Mouse (Mus musculus) urinary bladder, postnatal 10 days (tissue): ENCODE measurements around the gene Wdpcp.
"Not testable (repeated sequence)": the region's sequence is repeated elsewhere in the genome, so short reads cannot be mapped to it uniquely, and the experiment has no call there.

Experiments
- DNase-seq: peaks from one replicate; pipeline ENCODE4 v3.0.0; 2022; ENCODE audit warnings: low spot score

The Wdpcp gene

DNA sequence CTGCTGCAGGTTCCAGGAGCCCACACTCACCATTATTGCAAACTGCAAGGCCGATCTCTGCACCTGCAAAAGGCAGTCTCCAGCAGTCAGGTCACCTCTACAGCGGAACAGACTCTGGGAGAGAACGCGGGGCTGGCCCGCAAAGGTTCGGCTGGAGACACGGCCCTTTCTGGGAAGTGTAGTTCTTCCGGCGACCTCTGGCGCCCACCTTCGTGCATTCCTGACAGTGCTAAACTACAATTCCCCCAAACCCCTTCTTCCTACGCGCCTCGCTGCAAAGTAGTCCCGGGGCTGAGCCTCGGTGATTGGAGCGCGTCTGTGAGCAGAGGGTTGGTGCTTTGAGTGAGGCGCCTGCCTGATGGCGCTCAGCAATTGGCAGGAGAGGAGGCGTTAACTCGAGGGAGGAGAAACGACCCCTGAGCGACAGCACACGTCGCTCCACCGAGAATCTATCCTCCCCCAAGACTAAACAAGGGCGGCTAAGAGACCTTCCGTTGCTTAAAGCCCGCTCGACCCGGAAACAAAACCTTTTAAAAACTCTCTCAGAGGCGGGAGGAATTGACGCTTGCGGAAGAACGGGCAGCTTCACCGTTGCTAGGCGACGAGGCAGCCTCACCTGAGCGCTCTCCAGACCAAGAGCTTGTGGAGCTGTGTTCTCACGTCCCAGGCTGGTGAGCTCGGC lies at the start of gene Wdpcp, which contains the start of gene Mdh1:
TSS of gene Wdpcp (plus strand) at position 536 of the 682 bp plus-strand sequence.
TSS of gene Mdh1 (minus strand) at position 668 of the 682 bp plus-strand sequence.
- DNase-seq = peak; percentile 50

DNA sequence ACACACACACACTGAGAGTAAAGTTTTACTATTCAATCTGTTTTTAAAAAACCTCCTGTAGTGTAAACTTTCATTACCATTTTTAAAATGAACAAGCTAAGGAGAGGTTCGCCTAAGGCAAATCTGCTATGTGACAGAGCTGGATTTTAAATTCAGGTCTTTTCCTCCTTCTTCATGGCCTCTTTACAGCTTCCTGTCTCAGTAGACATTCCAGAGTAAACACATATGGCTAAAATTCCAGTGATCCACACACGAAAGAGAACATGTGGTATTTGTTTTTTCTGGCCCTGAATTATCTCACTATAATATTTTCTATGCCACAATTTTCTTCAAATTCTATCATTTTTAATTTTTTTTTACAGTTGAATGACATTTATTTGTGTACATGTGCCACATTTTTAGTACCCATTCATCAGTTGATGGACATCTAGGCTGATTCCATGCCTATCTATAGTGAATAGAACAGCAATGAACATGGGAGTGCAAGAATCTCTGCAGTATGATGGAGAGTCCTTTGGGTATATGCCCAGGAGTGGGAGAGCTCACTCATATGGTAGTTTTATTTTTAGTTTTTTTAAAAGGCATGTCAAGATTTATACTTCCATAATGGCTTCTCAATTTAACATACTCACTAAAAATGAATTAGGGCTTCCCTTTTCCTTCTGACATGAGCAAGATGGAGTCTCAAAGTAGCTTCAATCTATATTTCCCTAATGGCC lies 43.2 kb upstream of the Wdpcp start:
- DNase-seq = no peak

DNA sequence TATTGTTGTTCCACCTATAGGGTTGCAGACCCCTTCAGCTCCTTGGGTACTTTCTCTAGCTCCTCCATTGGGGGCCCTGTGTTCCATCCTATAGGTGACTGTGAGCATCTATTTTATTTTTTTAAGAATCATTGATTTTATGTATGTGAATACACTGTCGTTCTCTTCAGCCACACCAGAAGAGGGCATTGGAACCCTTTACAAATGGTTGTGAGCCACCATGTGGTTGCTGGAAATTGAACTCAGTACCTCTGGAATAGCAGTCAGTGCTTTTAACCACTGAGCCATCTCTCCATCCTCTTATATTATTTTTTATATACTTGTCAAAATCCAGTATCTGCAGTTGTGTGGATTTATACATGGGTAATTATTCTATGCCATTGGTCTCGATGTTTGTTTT lies 41.2 kb upstream of the Wdpcp start:
- DNase-seq = not testable (repeated sequence)

DNA sequence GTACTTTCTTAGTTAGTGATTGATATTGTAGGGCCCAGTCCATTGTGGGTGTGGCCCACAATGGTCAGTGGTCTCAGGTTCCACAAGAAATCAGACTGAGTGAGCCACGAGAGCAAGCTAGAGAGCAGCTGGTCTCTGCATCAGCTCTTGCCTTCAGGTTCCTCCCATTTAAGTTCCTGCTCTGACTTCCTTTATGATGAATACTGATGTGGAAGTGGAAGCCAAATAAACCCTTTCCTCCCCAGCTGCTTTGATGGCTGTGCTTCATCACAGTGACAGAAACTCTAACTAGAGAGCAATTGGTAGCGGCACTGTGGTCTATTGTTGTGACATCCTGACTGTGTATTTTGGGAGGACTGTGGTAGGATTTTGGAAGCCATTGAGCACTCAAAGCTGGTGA lies 32.0 kb upstream of the Wdpcp start:
- no peak for DNase-seq

DNA sequence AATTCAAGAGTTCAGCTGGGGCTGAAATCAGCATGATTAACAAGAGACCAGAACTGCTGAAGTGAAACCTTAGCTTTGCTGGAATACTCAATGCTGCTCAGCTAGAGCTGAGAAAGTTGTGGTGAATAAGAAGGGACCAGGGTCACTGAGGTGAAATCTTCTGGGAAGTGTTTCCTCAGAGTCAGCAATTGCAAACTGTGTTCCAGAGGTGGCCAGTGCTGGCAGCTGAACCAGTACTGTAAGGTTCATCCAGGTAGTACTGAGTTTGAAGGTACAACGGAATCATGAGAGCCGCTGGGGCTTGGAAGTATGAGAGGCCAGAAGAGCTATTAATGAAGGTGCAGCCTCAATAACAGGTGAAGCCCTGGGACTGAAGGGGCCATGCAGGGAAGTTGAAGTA lies 31.4 kb upstream of the Wdpcp start:
- DNase-seq = no peak

DNA sequence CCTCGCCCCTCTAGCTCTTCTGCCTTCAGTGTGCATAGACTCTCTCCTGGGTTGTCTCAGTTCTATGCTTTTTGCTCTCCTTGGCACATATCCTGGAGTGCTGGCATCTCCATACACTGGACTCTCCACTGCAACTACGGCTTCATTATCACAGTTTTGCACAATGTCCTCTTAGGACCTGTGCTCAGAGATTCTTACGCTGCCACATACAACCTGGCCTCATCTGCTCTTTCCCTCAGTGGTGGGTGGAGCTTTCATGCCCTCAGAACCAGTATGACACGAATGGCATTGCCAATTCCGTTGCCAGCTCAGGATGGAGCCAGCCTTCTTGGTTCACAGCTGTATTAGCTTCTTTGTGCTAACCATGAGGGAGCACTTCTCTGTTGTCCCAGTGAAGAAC lies 29.3 kb upstream of the Wdpcp start:
- DNase-seq = no peak

DNA sequence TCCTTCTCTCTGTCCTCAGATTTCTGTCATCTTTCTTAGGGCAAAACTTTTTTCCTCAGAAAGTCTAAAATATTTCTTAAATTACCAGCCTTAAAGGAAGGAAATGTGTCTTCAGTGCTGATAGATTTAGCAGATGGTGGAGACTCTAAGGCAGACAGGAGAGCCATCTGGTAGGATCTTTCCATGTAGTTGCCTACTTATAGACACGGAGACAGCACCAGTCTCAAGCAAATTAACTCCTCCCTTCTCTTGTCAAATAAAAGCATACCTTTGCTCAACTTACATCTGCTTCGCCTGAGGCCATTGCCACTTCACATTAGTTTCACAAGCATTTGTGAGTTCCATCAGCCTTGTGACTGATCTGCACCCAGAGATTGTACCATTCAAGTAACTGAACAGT lies 27.0 kb upstream of the Wdpcp start:
- DNase-seq = no peak

DNA sequence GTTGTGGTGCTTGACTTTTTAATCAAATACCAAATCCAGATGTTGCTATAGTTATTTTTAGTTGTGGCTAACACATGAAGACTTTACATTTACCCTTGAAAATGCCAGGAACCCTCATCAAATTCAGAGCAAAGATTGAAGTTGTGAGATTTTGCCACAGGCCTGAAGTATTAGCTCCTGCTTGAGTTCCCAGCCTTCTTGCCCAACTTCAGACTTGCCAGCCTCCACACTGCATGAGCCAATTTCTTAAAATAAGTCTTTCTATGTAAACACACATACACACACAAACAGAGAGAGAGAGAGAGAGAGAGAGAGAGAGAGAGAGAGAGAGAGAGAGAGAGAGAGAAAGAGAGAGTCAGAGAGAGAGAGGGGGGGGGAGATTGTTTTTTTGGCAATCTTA lies 26.1 kb upstream of the Wdpcp start:
- no peak for DNase-seq

DNA sequence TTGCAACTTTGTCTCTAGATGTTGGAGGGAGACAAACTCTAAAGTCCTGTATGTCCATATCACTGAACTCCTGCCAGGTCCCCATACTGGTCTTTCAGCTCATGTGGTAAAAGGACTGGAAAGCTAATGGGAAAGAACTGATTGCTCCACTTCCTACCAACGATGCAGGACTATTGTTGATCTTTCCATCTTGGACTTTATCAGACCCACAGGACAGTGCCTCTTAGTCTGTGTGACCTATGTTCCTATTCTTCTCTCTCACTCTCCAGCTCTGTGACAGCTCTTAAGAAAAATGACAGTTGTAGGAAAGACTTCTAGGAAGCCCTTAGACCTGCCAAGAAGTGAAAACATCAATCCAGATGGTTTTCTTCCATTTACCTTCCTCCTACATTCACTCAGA lies 25.4 kb upstream of the Wdpcp start:
- no peak for DNase-seq

DNA sequence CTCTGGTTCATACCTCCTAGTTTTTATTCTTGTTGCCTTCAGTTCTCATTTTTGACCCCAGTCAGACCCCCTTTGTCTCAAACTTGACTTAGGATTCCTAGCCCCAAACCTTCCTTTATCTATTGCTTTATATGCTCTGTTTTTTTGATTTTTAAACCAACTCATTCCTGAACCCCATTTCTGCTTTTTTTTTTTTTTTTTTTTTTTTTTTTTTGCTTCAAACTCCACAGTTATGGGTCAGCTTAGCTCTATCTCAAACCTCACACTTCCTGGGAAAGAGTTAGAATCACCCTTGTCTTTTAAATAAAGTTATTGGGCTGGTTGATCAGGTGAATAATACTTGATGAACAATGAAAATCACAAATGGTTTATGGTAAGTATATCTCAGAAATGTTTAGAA lies 24.5 kb upstream of the Wdpcp start:
- DNase-seq = no peak

DNA sequence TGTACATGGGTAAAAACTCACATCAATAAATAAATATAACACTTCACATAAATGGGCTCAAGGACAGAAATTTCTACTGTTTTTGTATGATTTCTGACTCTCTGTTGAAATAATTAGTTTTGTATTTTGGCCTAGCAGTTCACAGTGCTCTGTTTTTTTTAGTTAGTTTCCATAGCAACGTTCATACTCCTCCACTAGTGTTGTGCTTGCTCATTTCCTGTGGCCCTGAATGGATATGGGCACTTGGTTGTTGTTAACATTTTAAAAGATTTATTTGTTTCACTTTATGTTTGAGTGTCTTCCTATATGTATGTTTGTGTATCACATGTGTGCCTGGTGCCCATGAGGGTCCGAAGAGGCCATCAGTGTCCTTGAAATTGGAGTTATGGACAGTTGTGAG lies 23.0 kb upstream of the Wdpcp start:
- DNase-seq = no peak

DNA sequence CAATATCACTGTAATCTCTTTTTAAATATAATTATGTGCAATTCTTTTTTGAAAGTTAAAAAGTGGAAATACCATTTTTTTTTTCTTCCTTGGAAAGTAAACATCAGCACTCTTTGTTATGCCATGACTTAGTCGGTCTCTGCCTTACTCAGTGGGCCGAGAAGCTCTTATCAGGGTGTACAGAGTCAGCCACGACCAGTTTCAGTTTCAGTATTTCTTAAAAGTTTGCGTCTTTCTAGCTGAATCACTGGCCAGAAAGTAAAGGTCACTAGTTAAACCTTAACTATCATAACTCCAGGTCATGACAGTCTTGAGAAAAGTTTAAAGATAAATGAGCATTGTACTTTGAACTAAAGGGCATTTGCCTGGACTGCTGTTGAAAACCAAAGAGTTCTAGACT lies 22.3 kb upstream of the Wdpcp start:
- no peak for DNase-seq

DNA sequence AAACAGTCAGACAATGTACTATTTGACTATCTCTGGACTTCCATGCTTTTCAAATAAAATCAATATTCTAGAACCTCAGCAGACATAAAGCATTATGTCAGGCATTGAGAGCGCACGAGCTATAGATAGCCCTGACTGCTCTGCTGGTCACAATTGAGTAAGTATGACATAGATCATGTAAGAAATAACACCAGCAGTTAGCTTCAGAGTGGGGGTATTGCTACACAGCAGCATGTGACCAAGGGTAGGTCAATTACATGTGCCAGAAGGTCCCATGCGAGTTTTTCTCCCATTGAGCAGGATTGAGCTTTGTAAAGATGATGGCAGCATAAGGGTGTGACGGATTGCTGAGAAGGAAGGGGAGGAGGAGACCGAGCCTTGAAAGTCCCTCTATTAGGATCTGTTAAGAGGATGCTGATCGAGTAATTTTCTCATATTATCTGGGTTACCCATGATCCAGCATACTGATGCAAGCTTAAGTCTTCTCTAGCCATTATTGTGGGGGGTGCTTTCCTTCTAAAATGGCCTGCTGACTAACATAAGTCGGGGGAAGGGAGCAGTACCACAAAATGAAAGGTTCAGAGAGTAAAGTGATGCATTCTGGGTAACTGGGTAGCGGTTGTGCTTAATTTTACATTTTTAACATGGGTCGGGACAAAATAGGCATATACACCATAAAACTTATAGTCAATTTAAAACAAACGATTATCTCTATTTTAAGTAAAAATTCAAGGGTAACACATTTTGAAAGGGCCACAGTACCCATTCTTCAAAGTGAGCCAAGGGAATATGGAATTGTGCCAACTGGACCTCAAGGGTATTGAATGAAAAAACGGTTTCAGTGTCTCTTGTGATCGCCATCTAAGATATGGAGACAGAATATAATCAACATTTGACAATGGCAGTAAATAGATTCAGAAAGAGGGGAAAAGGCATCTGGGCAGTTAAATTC lies 21.5 kb upstream of the Wdpcp start:
- no peak for DNase-seq

DNA sequence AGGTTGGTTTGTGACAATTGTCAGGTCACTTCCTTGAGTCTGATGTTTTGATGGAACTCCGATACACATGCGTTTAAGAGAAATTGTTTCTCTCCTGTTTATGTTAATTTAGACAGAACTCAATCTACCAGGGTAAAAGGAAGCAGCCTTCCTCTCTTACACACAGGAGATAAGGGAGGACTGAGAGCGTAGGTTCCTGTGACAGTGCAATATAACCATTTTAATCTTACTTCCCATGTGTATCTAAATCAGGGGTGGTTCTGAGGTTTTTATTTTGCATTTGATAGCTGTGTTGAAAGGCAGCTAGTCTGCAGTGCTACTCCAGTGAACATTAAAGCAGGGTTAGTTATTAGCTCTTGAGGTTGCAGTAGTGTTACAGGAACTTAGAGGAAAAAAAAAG lies 20.0 kb upstream of the Wdpcp start:
- no peak for DNase-seq

DNA sequence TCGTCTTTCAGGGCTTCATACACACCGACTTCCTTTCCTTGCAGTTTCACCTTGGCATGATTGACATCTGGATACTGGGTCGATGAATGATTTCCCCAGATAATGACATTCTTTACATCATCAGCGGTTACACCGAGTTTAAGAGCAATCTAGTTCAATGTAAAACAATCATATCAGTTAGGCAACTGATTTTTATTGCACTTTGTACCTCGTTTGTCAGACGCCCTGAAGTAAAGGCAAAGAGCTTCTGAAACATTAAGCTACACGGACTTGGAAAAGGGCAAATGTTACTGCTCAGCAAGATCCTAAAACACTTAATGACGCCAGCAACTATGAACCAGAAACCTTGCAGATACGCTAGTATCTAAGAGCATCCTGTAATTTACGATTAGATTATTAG lies 12.3 kb upstream of the Wdpcp start:
- DNase-seq = no peak

DNA sequence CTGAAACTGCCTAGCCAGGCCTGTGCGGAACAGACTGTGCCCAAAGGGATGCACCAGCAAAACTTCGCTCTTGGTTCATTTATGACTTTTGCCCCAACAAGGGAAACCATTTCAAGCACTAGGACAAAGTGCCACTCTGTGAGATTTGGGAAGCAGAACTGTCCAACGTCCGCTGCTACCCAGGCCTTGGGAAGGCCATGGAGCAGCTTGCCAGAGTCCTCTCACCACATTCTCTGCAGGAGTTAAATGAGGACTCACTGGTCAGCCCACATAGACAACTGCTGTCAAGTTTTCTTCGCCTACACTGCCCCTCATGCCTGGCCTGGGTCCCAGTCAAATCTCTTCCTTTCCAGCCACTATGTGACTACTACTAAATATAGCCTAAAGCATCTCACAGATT lies 10.7 kb upstream of the Wdpcp start:
- DNase-seq = no peak

DNA sequence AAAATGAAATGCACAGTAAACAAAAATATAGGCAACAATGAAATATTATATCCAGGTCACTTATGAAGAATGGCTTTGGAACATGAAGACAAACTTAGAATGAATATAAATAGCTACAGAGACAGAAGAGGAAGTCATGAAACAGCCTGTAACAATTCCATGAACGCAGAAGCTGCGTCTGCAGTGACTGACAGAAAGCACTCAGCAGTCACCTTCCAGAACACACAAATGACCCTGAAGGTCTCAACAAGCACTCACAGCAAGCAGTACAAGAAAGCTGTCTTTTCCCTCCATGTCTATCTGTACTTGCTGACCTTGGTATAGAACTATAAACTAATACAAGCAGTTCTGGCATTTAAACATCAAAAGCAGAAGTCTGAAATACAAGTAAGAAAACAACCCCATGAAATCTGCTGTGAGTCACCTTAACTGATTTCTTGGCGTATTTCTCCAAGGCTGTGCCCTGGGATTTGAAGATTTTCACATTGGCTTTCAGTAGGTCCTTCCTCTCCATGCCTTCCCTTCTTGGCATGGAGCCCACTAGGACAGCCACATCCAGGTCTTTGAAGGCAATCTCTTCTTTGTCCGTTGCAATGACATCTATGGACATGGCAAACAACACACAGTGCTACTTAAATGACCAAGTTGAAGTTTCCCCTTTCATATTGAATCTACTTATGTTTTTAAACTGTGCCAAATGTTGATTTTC lies 8.3 kb upstream of the Wdpcp start:
- DNase-seq = no peak

DNA sequence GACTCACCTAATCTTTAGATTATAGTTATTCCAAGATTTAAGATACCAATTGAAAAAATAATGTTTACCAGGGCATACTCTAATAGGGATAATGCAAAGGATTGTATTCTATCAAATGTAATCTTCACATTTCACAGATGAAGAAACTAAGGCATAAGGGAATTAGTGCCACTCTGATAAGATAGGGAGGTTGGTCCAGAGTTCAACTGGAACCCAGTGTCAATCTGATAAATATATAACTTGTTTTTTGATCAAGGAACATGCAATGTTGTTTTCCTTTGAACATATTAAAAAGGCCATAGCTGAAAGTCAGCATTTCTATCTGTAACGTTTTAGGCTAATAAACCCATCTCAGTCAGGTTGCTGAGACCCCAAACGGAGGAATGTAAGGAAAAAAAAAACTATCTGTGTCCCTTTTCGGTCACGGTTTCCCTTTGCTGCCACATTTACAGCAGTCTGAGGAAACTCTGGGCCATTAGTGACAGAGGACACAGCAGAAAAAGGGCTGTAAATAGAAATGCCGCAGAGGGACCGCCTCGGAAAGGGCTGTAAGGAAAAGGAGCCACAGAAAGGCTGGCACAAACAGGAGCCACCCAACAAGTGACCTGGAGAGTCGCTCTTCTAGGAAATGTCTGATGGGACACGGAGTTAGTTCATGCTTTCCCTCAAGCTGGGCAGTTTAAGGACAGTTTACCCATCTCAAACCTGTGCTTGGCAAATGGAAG lies 7.2 kb upstream of the Wdpcp start:
- DNase-seq = no peak

DNA sequence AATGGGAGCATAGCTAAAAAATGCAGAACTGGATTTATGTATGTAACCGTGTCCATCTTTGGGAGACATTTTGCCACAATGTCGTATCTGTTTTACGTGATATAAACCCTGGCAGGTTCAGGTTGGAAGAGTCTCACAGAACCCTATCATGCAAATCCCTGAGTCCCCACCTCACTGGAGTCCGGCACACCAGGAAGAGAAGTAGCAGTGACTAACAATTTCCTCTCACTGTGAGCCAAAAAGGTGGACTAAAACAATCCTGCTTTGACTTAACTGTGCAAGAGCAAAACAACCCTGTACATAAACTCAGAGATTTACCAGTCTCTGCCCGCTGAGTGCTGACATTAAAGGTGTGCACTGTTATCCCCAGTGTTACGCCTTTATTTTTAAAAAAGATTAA lies 5.1 kb upstream of the Wdpcp start:
- no peak for DNase-seq

DNA sequence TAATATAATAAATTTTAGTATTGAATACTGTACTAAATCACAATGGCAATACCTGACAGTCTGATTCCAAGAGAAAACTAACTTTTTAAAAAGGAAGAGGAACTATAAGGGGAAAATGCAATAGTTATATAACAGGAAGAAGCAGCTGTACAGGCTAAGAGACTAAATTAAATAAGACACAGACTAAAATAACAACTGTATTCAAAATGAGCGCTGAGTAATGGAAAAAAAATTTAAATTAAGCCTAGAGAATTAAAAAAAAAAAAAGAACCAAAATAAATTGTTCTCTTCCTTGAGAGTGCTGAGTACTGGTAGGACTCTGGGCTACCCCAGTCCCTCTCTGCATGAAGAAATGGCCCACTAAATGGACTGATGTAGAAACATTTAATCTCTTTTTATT lies 4.3 kb upstream of the Wdpcp start:
- DNase-seq = no peak

DNA sequence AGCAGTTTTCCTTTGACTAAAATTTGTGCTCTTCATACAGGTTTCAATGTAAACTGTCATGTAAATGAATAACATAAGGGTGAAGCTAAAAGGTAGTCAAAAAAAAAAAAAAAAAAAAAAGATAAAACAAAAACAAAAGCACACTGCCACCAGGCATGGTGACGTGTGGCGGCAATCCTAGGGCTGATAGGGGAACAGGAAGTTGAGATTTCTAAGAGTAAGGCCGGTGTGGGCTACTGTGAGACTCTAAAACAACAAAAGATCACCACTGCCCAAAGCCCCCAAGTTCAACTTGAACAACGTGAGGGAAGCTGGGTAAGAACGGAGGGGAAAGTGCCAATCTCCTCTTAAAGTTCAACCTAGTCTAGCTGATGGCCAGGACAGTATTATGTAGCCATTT lies 3.0 kb upstream of the Wdpcp start:
- no peak for DNase-seq
